In genomic region chr9:111200208-111200607, GRCm38 (mm10) we compare ENCODE assay signal across 28 mouse cellular contexts.
"Had no signal": no experiment of that assay in that cellular context is flagged by ENCODE, and none has a peak within 500 bp of the region (broad histone marks: within the 10 kb centered on the region; RNA-seq: fewer than 3 reads in every experiment).

No protein-coding gene starts in this region.

- H3K27me3 ChIP-seq: limb, embryonic 12.5 days; limb, embryonic 13.5 days; limb, embryonic 15.5 days; liver, embryonic 12.5 days; liver, embryonic 13.5 days; liver, embryonic 15.5 days; lung, embryonic 15.5 days; megakaryocyte, embryonic 14.5 days; midbrain, embryonic 12.5 days; midbrain, embryonic 13.5 days; midbrain, embryonic 15.5 days; neural tube, embryonic 12.5 days had no signal

- H3K9ac ChIP-seq: limb, embryonic 12.5 days; limb, embryonic 13.5 days; limb, embryonic 15.5 days; liver, embryonic 12.5 days; liver, embryonic 13.5 days; liver, embryonic 14.5 days; liver, embryonic 15.5 days; liver, postnatal 0 days; lung, embryonic 14.5 days; lung, embryonic 15.5 days; midbrain, embryonic 12.5 days; midbrain, embryonic 13.5 days; midbrain, embryonic 15.5 days; neural tube, embryonic 12.5 days had no signal

- H3K4me3 ChIP-seq: limb, embryonic 10.5 days; limb, embryonic 12.5 days; limb, embryonic 13.5 days; limb, embryonic 15.5 days; liver, embryonic 12.5 days; liver, embryonic 13.5 days; liver, embryonic 15.5 days; lung, embryonic 15.5 days; megakaryocyte, embryonic 14.5 days; midbrain, embryonic 10.5 days; midbrain, embryonic 12.5 days; midbrain, embryonic 13.5 days; midbrain, embryonic 15.5 days; myocyte; neural tube, embryonic 12.5 days had no signal

- H3K27ac ChIP-seq: limb, embryonic 10.5 days; limb, embryonic 12.5 days; limb, embryonic 13.5 days; limb, embryonic 15.5 days; liver, embryonic 12.5 days; liver, embryonic 13.5 days; liver, embryonic 14.5 days; liver, embryonic 15.5 days; lung, embryonic 15.5 days; macrophage; midbrain, embryonic 10.5 days; midbrain, embryonic 12.5 days; midbrain, embryonic 13.5 days; midbrain, embryonic 15.5 days; neural tube, embryonic 12.5 days had no signal

- H3K4me1 ChIP-seq: limb, embryonic 10.5 days; limb, embryonic 12.5 days; limb, embryonic 13.5 days; limb, embryonic 15.5 days; liver, embryonic 15.5 days; midbrain, embryonic 10.5 days; midbrain, embryonic 12.5 days; midbrain, embryonic 13.5 days; midbrain, embryonic 15.5 days; neural tube, embryonic 12.5 days had no signal

- H3K9me3 ChIP-seq: limb, embryonic 10.5 days; limb, embryonic 12.5 days; limb, embryonic 13.5 days; limb, embryonic 15.5 days; liver, embryonic 12.5 days; liver, embryonic 13.5 days; liver, embryonic 15.5 days; lung, embryonic 15.5 days; megakaryocyte, embryonic 14.5 days; midbrain, embryonic 10.5 days; midbrain, embryonic 12.5 days; midbrain, embryonic 13.5 days; midbrain, embryonic 15.5 days; neural tube, embryonic 12.5 days had no signal

- H3K36me3 ChIP-seq: liver, embryonic 13.5 days had no signal

- DNase-seq: left cerebral cortex, postnatal 4 days; liver; liver, embryonic 13.5 days; liver, postnatal 0 days; lung, adult 18-20 months; lung, adult 2 months; lung, embryonic 14.5 days; lung, postnatal 10 days; lung, postnatal 14 days; lung, postnatal 36 days; lung, postnatal 4 days; midbrain, embryonic 14.5 days had no signal
